Mouse (Mus musculus) heart, adult 2 months (tissue): ENCODE data around the gene Gck.

Experiments used
- CTCF ChIP-seq: fragments of 200-600 bp; IDR thresholded peaks from 2 replicates; pipeline ENCODE4 v1.8.1; 2022; ENCODE audit warnings: antibody characterized with exemption, mild to moderate bottlenecking, moderate library complexity
- EP300 ChIP-seq: fragments of 200-500 bp; IDR thresholded peaks from 2 replicates; pipeline ENCODE4 v1.6.1; 2011; ENCODE audit warnings: low read depth, low read length, control low read depth; ENCODE audit not compliant: insufficient read depth
- POLR2A ChIP-seq: fragments of 200-500 bp; IDR thresholded peaks from 2 replicates; pipeline ENCODE4 v1.6.1; 2011; ENCODE audit warnings: mild to moderate bottlenecking, low read depth, low read length, control low read depth; ENCODE audit not compliant: insufficient read depth

DNA sequence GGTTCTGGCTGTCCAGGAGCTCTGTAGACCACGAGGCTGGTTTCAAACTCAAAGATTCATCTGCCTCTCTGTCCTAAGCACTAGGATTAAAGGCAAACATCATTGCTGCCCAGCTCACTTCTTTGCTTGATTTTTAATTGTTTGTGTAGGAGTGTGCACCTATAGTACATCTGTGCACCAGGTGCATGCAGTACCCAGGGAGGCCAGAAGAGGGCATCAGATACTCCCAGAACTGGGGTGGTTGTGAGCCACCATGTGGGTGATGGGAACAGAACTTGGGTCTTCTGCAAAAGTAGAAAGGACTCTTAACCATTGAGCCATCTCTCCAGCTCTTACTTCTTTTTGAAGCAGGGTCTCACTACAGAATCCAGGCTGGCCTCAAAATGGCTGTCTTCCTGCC, 91.2 kb downstream of the Gck start:
- TF ChIP-seq CTCF: peak; percentile 45
- TF ChIP-seq EP300: no peak
- TF ChIP-seq POLR2A: no peak
